Mouse (Mus musculus) spleen, postnatal 4 days (tissue): ENCODE results near the gene Olfr140.

ENCODE experiments used
- DNase-seq, 2 experiments: peaks; one replicate each; pipeline ENCODE4 v3.0.0; 2022; ENCODE audit warnings: low spot score in 2 of 2

Gene Olfr140

GRCm38 (mm10) chr2:90063494-90063893 is at the start of gene Olfr140:
Gene Olfr140, minus strand, starts transcription at chr2:90063594.
- no peak for DNase-seq

- DNase-seq = no peak
Measured at GRCm38 (mm10) chr2:90070065-90070464, 6.7 kb upstream of the Olfr140 start.

GRCm38 (mm10) chr2:90035037-90035436 is 28.4 kb downstream of the Olfr140 start, which contains the start of gene Olfr1265:
Gene Olfr1265, plus strand, starts transcription at chr2:90035337.
- no peak for DNase-seq

DNA sequence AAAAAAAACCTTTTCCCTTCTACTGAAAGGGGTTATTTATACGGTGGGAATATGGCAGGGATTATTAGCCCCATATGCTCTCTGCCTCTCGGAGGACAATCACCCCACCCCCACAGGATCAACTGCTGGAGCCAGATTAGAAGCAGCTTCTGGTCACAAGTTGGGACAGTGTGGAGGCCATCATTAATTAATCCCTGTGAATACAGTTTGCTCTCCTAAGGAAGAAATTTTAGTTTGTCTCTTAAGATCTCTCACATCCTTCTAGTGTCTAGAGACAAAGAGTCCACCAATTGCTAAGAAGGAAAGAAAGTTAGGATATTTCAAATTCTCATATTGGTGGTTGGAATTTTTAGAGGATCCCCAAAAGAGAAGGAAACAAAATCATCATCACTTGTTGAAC is 37.9 kb downstream of the Olfr140 start, which contains the start of gene Olfr1264:
Olfr1264 (minus strand) TSS at position 101 of the 400 bp plus-strand sequence.
- no peak for DNase-seq

- DNase-seq = no peak
Measured at GRCm38 (mm10) chr2:90011831-90012230, 51.6 kb downstream of the Olfr140 start, which contains the start of gene Olfr1263. Gene Olfr1263, plus strand, starts transcription at chr2:90012131.

DNA sequence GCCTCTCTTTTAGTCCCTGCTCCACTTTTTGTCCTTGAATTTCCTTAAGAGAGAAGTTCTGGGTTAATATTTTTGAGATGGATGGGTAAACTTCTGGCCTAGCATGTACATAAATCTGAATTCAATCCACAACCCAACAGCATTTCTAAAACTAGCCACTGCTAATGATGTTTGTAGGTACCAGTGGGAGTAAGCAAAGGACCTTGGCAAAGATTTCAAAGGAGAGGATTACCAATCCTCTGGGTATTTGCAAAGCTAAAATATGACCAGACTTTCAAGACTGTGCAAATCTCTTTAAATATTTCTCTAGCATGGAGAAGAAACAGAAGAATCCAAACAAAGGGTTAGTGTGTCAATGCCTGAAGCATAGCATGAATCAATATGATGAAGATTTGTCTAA is 63.5 kb downstream of the Olfr140 start, which contains the start of gene Olfr1262:
Olfr1262 (plus strand) TSS at position 301 of the 400 bp plus-strand sequence.
- DNase-seq = no peak
